Mouse (Mus musculus): Measurements from ENCODE around the gene Tbx6.

GRCm38 (mm10) chr7:126815726-126816222 is 34.5 kb downstream of the Tbx6 start:
- TF ChIP-seq CTCF (IDR thresholded peaks at IDR 0.05; ENCODE audit: control insufficient read depth, insufficient read depth, low read length) (no peak), POLR2A (IDR thresholded peaks at IDR 0.05; ENCODE audit: borderline replicate concordance, control insufficient read depth, low read depth, low read length) (no peak)

Measured in bone marrow, adult 2 months (tissue).